Mouse (Mus musculus): ENCODE data around the gene Ccdc117.
A peak's percentile ranks its signal among the peaks of the same experiment; 100 is the strongest.
"Not testable (repeated sequence)": the region's sequence is repeated elsewhere in the genome, so short reads cannot be mapped to it uniquely, and the experiment has no call there.

Ccdc117 gene

GRCm38 (mm10) chr11:5541799-5542481, at the start of gene Ccdc117:
TSS of gene Ccdc117 (minus strand) at chr11:5542187.
- DNase-seq (ENCODE audit: low read depth): peak; percentile 88

GRCm38 (mm10) chr11:5575046-5575445, 33.1 kb upstream of the Ccdc117 start:
- DNase-seq (ENCODE audit: low read depth): no peak

DNA sequence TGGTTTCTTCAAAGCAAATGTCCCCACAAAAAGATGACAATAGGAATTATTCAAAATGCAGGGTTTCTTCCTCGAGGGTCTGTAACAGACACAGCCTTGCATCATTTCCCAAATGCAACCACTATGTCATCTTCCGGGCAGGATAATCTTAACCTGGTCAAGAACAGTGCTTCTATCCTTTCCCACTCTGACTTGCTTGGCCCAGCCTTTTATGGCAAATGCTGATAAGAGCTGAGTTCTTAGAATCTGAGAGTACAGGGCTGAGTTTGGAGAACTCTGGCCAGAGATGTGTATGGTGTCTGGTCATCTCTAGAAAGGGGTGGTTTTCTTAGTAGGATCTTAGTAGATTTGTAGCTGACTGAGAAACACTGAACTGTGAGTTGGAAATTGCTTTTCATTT, 31.8 kb upstream of the Ccdc117 start:
- no peak for DNase-seq (ENCODE audit: low read depth)

GRCm38 (mm10) chr11:5571856-5572255, 29.9 kb upstream of the Ccdc117 start:
- no peak for DNase-seq (ENCODE audit: low read depth)

DNA sequence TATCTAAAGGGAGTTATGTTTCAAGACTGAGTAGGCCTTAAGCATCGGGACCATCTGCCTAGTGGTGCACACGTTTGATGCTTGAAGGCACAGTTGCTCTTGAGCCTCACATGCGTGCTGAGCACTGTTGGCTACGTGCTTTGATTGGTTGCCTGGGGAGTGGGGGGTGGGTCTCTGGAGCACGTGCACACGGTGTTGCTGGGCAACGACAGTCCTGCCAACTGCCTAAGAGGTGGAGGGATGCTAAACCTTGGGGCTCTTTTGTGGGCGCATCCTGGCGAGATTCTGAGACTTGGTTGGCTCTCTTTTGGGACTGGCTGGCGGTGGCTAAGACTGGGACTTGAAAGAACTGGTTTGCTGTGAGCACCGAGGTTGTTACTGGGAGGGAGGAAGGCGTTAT, 27.5 kb upstream of the Ccdc117 start, which contains the start of gene Ankrd36:
Gene Ankrd36, plus strand, starts transcription at position 211 of the 400 bp plus-strand sequence.
- DNase-seq (ENCODE audit: low read depth): no peak

- DNase-seq (ENCODE audit: low read depth): no peak
Observed at GRCm38 (mm10) chr11:5568082-5568481, 26.1 kb upstream of the Ccdc117 start.

DNA sequence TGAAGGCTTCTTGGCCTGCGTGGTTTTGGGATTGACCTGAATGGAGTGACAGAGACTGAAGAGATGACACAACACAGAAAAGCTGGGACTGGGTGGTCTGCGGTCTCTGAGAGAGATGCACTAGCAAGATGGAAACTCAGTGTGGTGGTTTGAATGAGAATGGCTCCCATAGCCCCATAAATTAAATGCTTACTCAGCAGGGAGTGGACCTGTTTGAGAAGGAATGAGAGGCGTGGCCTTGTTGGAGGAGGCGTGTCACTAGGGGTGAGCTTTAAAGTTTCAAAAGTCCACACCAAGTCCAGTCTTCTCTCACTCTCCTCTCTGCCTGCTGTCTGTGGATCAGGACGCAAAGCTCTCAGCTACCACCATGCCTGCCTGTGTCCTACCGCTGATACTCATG, 25.7 kb upstream of the Ccdc117 start:
- DNase-seq (ENCODE audit: low read depth): no peak

- DNase-seq (ENCODE audit: low read depth): no peak
Observed at GRCm38 (mm10) chr11:5566506-5566905, 24.5 kb upstream of the Ccdc117 start.

- DNase-seq (ENCODE audit: low read depth): peak; percentile 16
Observed at GRCm38 (mm10) chr11:5565596-5565995, 23.6 kb upstream of the Ccdc117 start.

GRCm38 (mm10) chr11:5563898-5564297, 21.9 kb upstream of the Ccdc117 start:
- no peak for DNase-seq (ENCODE audit: low read depth)

GRCm38 (mm10) chr11:5562625-5563268, 20.8 kb upstream of the Ccdc117 start:
- no peak for DNase-seq (ENCODE audit: low read depth)

DNA sequence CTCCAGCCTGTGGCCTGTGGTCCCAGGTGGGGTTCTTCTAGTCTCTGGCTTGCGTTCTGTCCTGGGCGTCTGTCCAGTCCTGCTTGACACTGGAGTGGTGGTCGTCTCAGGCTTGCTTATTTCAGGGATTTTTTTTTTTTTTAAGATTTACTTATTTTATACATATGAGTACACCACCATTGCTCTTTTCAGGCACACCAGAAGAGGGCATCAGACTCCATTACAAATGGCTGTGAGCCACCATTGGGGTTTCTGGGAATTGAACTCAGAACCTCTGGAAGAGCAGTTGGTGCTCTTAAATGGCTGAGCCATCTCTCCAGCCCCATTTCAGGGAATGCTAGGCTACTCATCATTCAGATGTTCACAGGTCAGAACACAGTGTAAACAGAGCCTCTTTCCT, 18.3 kb upstream of the Ccdc117 start:
- no peak for DNase-seq (ENCODE audit: low read depth)

DNA sequence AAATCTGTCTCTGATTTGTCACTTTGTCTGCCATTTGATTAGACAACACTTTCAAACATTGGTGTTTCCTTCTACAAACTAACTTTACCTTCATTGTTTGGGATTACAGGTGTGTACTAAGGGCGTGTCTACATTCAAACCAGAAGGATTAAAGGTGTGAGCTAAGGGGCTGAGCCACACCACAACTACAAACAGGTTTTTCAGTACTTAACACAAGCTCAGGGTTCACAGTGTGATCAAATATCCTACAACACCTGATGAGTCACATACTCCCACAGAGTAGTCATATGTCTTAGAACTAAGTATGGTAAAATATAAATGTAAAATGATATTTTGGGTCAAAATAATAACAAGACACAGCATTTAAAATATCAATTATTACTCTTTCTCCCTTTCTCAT, 9.9 kb upstream of the Ccdc117 start:
- no peak for DNase-seq (ENCODE audit: low read depth)

DNA sequence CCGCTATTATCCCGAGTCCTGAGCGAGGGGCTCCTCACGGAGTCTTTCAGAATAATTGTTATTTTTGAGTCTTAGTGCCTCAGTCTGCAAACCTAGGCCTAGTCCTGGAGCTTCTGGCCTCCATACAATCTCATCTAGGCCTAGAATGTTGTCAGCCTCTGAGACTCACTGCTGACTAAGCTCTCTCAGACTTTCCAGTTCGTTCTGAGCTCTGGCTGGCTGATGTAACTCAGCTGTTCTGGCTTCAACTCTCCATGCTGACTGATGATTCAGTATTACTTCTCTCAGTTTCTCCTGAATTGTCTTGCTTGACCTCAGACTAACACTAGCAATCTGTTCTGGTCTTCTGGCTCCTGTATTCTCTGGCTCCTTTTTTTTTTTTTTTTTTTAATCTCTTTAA, 9.4 kb upstream of the Ccdc117 start:
- DNase-seq (ENCODE audit: low read depth): peak; percentile 55

DNA sequence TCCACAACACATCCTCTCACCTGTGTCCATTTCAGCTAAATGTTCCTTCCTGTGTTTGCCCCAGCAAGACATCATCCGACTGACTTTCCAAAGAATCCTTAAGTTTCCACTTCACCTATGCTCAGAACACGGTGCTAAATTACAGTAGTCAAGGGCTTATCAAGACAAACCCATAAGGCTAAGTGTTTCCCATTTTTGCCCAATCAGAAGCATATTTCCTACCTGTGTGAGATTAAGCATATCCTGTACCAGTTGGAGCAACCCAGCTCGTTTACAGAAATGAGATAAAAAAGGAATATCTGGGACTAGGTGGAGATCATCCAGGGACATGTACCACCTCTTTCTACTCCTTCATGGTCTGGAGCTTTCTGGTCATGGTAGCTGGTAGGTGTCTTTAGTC, 4.7 kb upstream of the Ccdc117 start:
- DNase-seq (ENCODE audit: low read depth): no peak

DNA sequence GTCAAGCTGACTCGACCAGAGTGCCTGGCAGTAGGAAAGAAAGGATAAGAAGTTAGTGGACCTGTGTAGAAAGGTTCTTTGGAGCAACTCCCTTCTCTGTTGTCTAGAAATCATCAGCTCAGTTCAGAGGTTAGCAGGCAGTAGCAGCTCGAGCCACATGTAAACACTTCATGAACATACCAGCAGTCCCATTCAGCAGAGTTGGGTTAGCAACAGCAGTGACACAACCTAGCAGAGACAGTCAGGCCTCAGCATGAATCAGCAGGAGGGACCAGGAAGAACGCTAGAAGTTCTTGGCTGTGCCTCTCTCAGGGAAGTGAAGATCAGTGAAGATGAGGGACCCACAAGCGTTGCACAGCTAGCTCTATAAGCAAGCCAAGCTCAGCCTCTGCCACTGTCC, 3.5 kb upstream of the Ccdc117 start:
- DNase-seq (ENCODE audit: low read depth): no peak

GRCm38 (mm10) chr11:5544709-5545108, 2.7 kb upstream of the Ccdc117 start:
- DNase-seq (ENCODE audit: low read depth): not testable (repeated sequence)

- DNase-seq (ENCODE audit: low read depth): no peak
Observed at GRCm38 (mm10) chr11:5543281-5543680, 1.3 kb upstream of the Ccdc117 start.

GRCm38 (mm10) chr11:5542482-5543185, 647 bp upstream of the Ccdc117 start:
- no peak for DNase-seq (ENCODE audit: low read depth)

DNA sequence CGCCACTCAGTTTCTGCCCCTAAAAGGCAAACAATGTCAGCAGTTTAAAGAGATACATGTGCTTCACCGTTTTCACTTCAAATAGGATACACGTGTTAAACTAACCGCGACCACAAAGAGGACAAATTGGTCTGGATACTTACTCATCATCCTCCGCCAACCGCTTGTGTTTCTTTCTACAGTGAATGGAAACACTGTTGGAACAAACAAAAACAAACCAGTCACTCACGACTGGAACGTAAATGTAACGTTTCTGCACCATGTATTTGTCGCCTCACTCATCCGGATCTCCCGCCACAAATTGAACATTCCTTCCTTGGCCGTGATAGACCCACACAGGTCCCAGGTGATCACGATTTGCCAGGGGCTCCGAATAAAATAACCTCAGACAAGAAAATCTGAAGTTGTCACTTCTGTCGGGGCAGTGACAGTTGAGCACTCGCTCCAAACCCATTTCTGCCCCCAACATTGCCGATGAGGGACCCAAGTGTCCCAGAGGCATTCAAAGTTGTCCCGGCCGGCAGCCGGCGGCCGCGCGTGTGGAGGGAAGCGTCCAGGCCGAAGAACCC, 673 bp downstream of the Ccdc117 start:
- no peak for DNase-seq (ENCODE audit: low read depth)

GRCm38 (mm10) chr11:5540331-5540730, 1.7 kb downstream of the Ccdc117 start:
- DNase-seq (ENCODE audit: low read depth): no peak

DNA sequence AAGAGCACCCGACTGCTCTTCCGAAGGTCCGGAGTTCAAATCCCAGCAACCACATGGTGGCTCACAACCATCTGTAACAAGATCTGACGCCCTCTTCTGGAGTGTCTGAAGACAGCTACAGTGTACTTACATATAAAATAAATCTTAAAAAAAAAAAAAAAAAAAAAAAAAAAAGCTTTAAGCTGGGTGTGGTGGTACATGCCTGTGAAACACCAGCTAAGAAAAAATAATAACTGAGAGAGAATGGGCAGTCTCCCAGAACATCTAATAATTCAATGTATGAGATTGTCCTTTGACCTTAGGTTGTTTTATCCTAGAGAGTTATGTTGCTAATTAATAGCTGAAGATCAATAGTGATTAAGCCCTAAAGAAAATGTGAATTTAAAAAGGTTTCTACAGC, 4.5 kb downstream of the Ccdc117 start:
- DNase-seq (ENCODE audit: low read depth): not testable (repeated sequence)

DNA sequence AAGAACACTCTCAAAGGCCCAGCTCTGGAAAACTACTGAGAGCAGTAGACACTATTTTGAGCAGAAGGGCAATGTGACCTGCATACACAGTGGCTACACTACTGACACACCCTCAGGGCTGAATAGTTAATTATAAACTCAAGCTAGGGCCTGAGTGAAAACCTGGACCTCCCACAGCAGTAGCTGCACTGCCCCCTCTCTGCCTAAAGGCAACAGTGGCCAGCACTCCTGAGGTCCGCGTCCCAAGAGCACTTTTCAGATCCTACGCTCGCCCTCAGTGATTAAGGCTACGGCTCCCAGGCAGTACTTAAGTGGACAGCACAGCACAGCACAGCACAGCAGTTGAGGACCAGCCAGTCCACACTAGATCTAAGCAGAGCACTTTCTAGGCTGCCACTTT, 8.9 kb downstream of the Ccdc117 start:
- DNase-seq (ENCODE audit: low read depth): no peak
